Mouse (Mus musculus): ENCODE measurements around the gene Mgat3.
A peak's percentile ranks its signal among the peaks of the same experiment; 100 is the strongest.

Mgat3 gene

DNA sequence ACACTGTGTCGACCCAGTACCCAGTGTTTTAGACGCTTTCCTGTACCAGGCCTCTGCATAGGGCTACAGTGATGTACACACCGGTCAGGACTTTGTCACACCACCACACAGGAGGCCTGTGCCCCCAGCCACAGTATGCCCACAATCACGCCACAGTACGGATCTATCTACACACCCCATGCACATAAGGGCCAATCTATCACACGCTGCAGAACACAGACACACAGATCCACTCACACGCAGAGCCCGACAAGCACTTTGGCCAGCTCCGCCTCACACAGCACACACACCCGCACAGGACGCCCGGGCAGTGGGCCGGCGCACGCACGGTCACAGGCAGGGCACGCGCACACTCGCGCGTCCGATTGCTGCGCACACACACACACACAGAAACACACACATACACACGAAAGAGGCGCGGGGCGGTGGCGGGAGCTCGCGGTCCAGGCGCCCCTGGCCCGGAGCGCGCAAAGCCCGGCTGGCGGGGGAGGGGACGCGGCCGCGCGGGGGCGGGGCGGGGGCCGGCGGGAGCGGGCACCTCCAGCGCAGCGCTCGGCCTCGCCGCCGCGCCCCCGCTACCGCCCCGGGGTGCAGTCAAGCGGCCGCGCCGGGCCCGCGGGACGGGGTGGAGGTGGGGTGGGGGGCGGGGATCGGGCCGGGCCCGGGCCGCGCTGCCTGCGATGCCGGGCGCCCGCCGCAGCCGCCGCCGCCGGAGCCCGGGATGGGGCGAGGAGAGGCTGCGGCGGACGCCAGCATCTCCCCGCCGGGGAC, at the start of gene Mgat3:
Gene Mgat3, plus strand, starts transcription at position 721 of the 771 bp plus-strand sequence.
- DNase-seq (ENCODE audit: low spot score): peak; percentile 15

- no peak for DNase-seq (ENCODE audit: low spot score)
Measured at GRCm38 (mm10) chr15:80124651-80125050, 48.9 kb upstream of the Mgat3 start.

DNA sequence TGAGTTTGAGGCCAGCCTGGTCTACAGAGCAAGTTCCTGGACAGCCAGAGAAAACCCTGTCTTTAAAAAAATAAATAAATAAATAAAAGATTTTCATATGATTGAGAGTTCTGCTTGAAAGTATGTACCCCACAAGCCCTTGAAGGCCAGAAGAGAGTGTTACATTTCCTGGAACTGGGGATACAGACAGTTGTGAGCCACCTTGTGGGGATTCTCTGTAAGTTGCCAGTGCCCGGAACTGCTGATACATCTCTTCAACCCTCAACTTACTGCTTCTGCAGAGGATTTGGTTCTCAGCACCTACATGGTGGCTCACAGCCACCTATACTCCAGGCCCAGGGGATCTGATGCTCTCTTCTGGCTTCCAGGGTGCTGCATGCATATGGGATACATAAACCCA, 46.3 kb upstream of the Mgat3 start:
- DNase-seq (ENCODE audit: low spot score): peak; percentile 24

- no peak for DNase-seq (ENCODE audit: low spot score)
Measured at GRCm38 (mm10) chr15:80129982-80130381, 43.5 kb upstream of the Mgat3 start.

GRCm38 (mm10) chr15:80130689-80131088, 42.8 kb upstream of the Mgat3 start:
- DNase-seq (ENCODE audit: low spot score): no peak

GRCm38 (mm10) chr15:80131421-80131820, 42.1 kb upstream of the Mgat3 start:
- DNase-seq (ENCODE audit: low spot score): no peak

GRCm38 (mm10) chr15:80132452-80132851, 41.1 kb upstream of the Mgat3 start:
- DNase-seq (ENCODE audit: low spot score): no peak

DNA sequence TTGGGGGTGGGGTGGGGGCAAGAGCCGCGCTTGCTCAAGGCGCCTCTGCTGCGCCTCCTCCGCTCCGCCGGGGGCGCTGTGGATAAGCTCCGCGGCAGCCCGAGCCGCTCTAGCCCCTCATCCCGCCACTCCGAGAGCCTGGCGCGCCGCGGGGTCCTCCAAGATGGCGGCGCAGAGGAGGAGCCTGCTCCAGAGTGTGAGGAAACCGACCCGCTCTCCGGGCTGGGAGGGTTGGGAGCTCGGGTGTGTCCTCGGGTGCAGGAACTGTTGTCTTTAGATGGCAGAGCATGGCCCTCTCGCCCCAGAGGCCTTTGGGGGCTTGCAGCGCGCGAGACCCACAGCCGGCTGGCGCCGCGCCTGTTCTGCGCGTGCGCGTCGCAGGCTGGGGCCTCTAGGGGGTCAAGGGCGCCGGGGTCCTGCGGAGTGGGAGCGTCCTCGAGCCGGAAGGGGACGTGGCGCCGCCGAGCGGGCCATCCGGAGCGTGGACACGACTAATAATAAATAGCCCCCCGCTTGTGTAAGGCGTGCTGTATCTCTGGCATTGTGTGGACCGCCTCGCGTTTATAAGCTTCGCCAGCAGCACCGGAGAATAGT, 40.4 kb upstream of the Mgat3 start, which contains the start of gene Tab1:
Gene Tab1, plus strand, starts transcription at position 135 of the 594 bp plus-strand sequence.
- DNase-seq (ENCODE audit: low spot score): peak; percentile 86

- DNase-seq (ENCODE audit: low spot score): peak; percentile 49
Measured at GRCm38 (mm10) chr15:80133682-80134449, 39.7 kb upstream of the Mgat3 start.

- DNase-seq (ENCODE audit: low spot score): no peak
Measured at GRCm38 (mm10) chr15:80134450-80134847, 39.1 kb upstream of the Mgat3 start.

- DNase-seq (ENCODE audit: low spot score): no peak
Measured at GRCm38 (mm10) chr15:80135499-80135898, 38.0 kb upstream of the Mgat3 start.

DNA sequence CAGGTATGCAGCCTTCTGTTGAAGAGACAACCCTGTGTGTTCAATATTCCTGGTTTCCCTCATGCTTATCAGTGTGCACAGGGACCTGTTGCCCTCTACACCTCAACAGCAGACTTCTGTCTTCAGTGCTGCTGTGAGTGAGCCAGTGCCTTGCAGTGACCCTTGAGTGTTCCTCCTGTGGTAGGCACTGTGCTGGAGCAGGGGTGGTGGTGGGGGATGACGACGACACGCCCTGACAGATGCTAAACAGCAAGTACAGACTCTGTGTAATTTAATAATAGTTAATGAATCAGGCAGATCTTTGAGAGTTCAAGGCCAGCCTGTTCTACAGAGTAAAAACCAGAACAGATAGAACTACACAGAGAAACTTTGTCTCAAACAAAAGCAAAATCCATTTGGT, 36.9 kb upstream of the Mgat3 start:
- no peak for DNase-seq (ENCODE audit: low spot score)

DNA sequence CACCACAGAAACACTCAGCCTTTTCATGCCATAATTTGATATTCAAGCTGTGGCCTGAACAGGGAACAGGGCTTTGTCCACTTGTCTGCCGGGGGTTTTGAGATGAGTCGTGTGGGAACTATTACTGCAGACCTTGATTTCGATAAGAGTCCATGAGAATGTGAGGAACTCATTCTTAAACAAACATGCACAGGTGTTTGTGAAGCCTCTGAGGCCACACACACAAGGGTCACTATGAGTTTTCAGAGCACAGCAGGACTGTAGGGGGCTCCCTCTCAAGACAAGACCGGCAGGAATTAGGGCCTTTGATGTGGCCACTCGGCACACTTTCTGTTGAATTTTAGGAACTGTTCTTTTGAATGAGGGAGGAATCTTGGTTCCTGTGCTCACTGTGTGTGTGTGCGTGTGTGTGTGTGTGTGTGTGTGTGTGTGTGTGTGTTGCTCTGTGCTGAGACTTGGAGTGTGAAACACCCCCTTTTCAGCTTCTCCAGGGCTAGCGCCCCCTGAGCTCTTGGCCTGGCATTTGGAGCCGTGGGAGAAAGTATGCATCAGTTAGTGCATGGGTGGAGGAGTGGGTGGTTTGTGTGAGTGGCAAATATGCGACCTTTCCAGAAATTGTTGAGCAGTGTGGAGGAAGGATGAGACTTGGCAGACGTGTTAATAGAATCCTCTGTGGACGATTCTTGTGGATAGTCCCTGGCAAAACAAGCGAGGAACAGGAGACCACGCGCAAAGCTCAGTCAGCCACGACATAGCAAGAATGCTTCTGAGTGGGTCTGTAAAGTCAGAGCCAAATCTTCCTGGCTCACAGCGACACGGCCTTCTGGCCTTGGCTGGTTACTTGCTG, 35.4 kb upstream of the Mgat3 start:
- peak; percentile 42 for DNase-seq (ENCODE audit: low spot score)

GRCm38 (mm10) chr15:80140302-80140701, 33.2 kb upstream of the Mgat3 start:
- DNase-seq (ENCODE audit: low spot score): no peak

DNA sequence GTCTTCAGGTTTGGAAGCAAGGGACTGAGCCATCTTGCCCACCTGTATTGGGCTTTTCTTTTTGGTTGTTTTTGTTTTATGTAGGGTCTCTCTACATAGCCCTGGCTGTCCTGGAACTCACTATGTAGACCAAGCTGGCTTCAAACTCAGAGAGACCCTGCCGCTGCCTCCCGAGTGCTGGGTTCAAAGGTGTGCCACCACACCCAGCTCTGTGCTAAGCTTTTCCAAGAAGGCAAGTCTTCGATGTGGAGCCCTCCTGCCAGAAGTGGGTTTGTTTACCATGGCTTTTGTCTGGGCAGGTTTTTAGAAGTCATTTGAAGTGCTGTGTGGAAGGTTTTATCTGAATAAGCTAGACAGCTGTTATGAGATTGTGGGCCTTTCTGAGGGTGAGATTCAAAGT, 32.6 kb upstream of the Mgat3 start:
- DNase-seq (ENCODE audit: low spot score): no peak

DNA sequence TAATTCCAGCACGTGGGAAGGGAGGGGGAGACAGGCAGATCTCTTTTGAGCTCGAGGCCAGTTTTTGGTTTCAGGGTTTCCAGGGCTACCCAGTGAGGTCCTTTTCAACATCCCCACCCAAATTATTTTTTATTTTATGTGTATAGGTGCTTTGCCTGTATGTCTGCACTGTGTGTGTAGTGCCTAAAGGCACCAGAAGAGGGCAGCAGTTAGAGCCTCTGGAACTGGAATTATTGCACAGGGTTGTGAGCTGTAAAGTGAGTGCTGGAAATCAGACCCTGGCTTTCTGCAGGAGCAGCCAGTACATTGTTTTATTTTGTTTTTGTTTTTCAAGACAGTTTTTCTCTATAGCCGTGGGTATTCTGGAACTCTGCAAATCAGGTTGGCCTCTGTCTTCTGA, 31.4 kb upstream of the Mgat3 start:
- no peak for DNase-seq (ENCODE audit: low spot score)

DNA sequence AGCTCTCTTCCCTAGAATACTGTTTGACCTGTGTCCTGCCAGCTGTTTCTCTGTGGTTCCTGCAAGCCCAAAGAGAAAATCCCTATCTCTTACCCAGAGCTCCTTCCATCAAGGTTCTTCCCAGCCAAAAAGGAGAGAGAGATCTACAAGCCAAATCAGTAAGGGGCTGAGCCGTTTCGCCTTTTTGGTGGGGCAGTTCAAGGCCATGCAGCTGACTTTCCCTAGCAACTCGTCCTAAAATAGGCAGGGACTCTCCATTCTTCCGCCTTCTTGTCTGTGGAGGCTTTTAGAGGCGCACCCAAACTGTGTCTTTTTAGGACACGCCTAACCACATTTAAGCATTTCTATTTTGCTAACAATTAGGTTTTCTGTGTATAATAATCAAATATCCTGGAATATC, 29.8 kb upstream of the Mgat3 start:
- DNase-seq (ENCODE audit: low spot score): no peak

DNA sequence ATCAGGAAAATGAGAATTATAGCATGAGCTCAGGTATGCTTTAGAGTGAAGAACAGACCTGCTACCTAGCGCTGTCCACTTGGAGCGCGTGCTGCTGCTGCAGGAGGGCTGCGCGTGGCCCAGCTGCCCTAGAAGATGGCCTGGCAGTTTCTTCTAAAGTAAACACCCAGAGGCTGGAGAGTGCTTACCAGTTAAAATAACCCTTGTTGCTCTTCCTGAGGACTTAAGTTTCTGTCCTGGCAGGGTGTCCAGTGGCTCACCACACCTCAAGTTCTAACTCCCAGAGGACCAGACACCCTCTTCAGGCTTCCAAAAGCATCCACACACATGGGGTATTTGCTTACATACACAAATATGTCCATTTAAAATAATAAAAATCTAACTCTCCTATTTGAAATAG, 28.1 kb upstream of the Mgat3 start:
- no peak for DNase-seq (ENCODE audit: low spot score)

- no peak for DNase-seq (ENCODE audit: low spot score)
Measured at GRCm38 (mm10) chr15:80146153-80146552, 27.4 kb upstream of the Mgat3 start.

DNA sequence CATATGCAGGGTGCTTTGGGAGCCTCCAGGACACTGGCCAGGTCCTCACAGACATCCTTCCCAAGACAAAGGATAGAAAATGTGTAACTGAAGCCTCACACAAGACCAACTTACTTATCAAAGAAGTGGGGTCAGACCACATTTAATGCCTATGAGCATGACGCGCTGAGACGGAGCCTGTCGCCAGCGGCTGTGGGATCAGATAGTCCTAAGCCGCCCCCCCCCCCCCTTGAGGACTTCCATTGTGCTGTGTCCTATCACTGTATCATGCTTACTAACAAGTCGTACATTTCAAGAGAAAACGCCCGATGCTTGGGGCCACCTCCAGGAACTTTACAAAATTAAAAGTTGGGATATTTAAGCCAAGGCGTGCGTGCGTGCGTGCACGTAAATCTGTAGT, 26.4 kb upstream of the Mgat3 start:
- no peak for DNase-seq (ENCODE audit: low spot score)

- no peak for DNase-seq (ENCODE audit: low spot score)
Measured at GRCm38 (mm10) chr15:80147511-80147910, 26.0 kb upstream of the Mgat3 start.

DNA sequence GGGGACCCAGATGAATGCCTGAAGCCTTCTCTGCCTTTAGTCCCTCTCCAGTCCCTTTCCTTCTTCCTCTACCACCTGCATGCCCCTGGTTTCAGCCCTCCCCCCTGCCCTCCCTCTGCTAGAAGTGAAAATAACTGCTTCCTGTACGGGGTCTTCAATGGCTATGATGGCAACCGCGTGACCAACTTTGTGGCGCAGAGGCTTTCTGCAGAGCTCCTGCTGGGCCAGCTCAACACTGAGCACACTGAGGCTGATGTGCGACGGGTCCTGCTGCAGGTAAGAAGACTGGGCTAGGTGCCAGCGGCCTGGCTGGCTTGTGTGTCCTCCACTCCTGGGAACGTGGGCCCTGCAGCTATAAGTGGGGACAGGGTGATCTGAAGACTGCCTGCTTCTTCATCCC, 25.0 kb upstream of the Mgat3 start:
- DNase-seq (ENCODE audit: low spot score): no peak
